Mouse (Mus musculus): ENCODE data around the gene Cd200r3.

- TF ChIP-seq CTCF (IDR thresholded peaks at IDR 0.05; ENCODE audit: extremely low read depth, insufficient read depth, low read length) (no peak), POLR2A (IDR thresholded peaks at IDR 0.05; ENCODE audit: extremely low read depth, insufficient read depth, low read length) (no peak)
Measured at GRCm38 (mm10) chr16:44983379-44984060, 40.0 kb downstream of the Cd200r3 start.

Measured in cortical plate, adult 2 months (tissue).